Mouse (Mus musculus): Measurements from ENCODE around the gene Lypd5. TPM values are rescaled to one million over a fixed set of nuclear protein-coding genes. Genes with fewer than 3 reads are reported as not detected.

Gene Lypd5
- not detected for polyA plus RNA-seq (2015; fragmentation: Illumina TruSeq; extraction: RNeasy Lipid Tissue Mini Kit (QIAGEN cat#74804); ENCODE audit: low read depth, low replicate concordance)

GRCm38 (mm10) chr7:24348896-24349295 lies at the start of gene Lypd5:
Lypd5 (plus strand) TSS chr7:24349196.

GRCm38 (mm10) chr7:24300771-24301282 lies 48.2 kb upstream of the Lypd5 start, which contains the start of gene Zfp61:
Zfp61 (minus strand) TSS chr7:24301232.

GRCm38 (mm10) chr7:24316567-24317092 lies 32.4 kb upstream of the Lypd5 start, which contains the start of gene Zfp94:
Zfp94 (minus strand) TSS chr7:24316666.

GRCm38 (mm10) chr7:24333304-24333986 lies 15.6 kb upstream of the Lypd5 start, which contains the start of gene Tescl:
Tescl (minus strand) TSS chr7:24333936.

GRCm38 (mm10) chr7:24369731-24370541 lies 20.9 kb downstream of the Lypd5 start, which contains the start of gene Kcnn4:
Kcnn4 (plus strand) TSS chr7:24370263.

GRCm38 (mm10) chr7:24399256-24400081 lies 50.5 kb downstream of the Lypd5 start, which contains the start of gene Smg9:
Smg9 (plus strand) TSS chr7:24399619.

Other genes with a start within 250 kb of the Lypd5 start
- gene Zfp112, start 236.9 kb upstream of the Lypd5 start, polyA plus RNA-seq (2015; fragmentation: Illumina TruSeq; extraction: RNeasy Lipid Tissue Mini Kit (QIAGEN cat#74804); ENCODE audit: low read depth, low replicate concordance), result 7.9 TPM
- 13.9 TPM for gene Zfp235, start 215.0 kb upstream of the Lypd5 start, polyA plus RNA-seq (2015; fragmentation: Illumina TruSeq; extraction: RNeasy Lipid Tissue Mini Kit (QIAGEN cat#74804); ENCODE audit: low read depth, low replicate concordance)
- 3.5 TPM for gene Zfp114, start 174.1 kb upstream of the Lypd5 start, polyA plus RNA-seq (2015; fragmentation: Illumina TruSeq; extraction: RNeasy Lipid Tissue Mini Kit (QIAGEN cat#74804); ENCODE audit: low read depth, low replicate concordance)
- 6.0 TPM for gene Zfp111, start 137.8 kb upstream of the Lypd5 start, polyA plus RNA-seq (2015; fragmentation: Illumina TruSeq; extraction: RNeasy Lipid Tissue Mini Kit (QIAGEN cat#74804); ENCODE audit: low read depth, low replicate concordance)
- 6.1 TPM for gene Zfp109, start 111.6 kb upstream of the Lypd5 start, polyA plus RNA-seq (2015; fragmentation: Illumina TruSeq; extraction: RNeasy Lipid Tissue Mini Kit (QIAGEN cat#74804); ENCODE audit: low read depth, low replicate concordance)
- 6.8 TPM for gene Zfp108, start 94.4 kb upstream of the Lypd5 start, polyA plus RNA-seq (2015; fragmentation: Illumina TruSeq; extraction: RNeasy Lipid Tissue Mini Kit (QIAGEN cat#74804); ENCODE audit: low read depth, low replicate concordance)
- gene Zfp93, start 78.8 kb upstream of the Lypd5 start, polyA plus RNA-seq (2015; fragmentation: Illumina TruSeq; extraction: RNeasy Lipid Tissue Mini Kit (QIAGEN cat#74804); ENCODE audit: low read depth, low replicate concordance), result 8.8 TPM
- 22.7 TPM for gene Zfp61, start 48.0 kb upstream of the Lypd5 start, polyA plus RNA-seq (2015; fragmentation: Illumina TruSeq; extraction: RNeasy Lipid Tissue Mini Kit (QIAGEN cat#74804); ENCODE audit: low read depth, low replicate concordance)
- gene Zfp94, start 32.5 kb upstream of the Lypd5 start, polyA plus RNA-seq (2015; fragmentation: Illumina TruSeq; extraction: RNeasy Lipid Tissue Mini Kit (QIAGEN cat#74804); ENCODE audit: low read depth, low replicate concordance), result 17.8 TPM
- gene Tescl, start 15.3 kb upstream of the Lypd5 start, polyA plus RNA-seq (2015; fragmentation: Illumina TruSeq; extraction: RNeasy Lipid Tissue Mini Kit (QIAGEN cat#74804); ENCODE audit: low read depth, low replicate concordance), result not detected
- gene Kcnn4, start 21.1 kb downstream of the Lypd5 start, polyA plus RNA-seq (2015; fragmentation: Illumina TruSeq; extraction: RNeasy Lipid Tissue Mini Kit (QIAGEN cat#74804); ENCODE audit: low read depth, low replicate concordance), result not detected
- gene Smg9, start 50.4 kb downstream of the Lypd5 start, polyA plus RNA-seq (2015; fragmentation: Illumina TruSeq; extraction: RNeasy Lipid Tissue Mini Kit (QIAGEN cat#74804); ENCODE audit: low read depth, low replicate concordance), result 32.4 TPM
- gene Irgc1, start 103.1 kb downstream of the Lypd5 start, polyA plus RNA-seq (2015; fragmentation: Illumina TruSeq; extraction: RNeasy Lipid Tissue Mini Kit (QIAGEN cat#74804); ENCODE audit: low read depth, low replicate concordance), result not detected
- gene Plaur, start 113.3 kb downstream of the Lypd5 start, polyA plus RNA-seq (2015; fragmentation: Illumina TruSeq; extraction: RNeasy Lipid Tissue Mini Kit (QIAGEN cat#74804); ENCODE audit: low read depth, low replicate concordance), result 0.91 TPM
- gene Cadm4, start 132.8 kb downstream of the Lypd5 start, polyA plus RNA-seq (2015; fragmentation: Illumina TruSeq; extraction: RNeasy Lipid Tissue Mini Kit (QIAGEN cat#74804); ENCODE audit: low read depth, low replicate concordance), result 236 TPM
- 43.4 TPM for gene Zfp428, start 157.8 kb downstream of the Lypd5 start, polyA plus RNA-seq (2015; fragmentation: Illumina TruSeq; extraction: RNeasy Lipid Tissue Mini Kit (QIAGEN cat#74804); ENCODE audit: low read depth, low replicate concordance)
- gene AC161166.1, start 163.3 kb downstream of the Lypd5 start, polyA plus RNA-seq (2015; fragmentation: Illumina TruSeq; extraction: RNeasy Lipid Tissue Mini Kit (QIAGEN cat#74804); ENCODE audit: low read depth, low replicate concordance), result not detected
- gene Irgq, start 181.5 kb downstream of the Lypd5 start, polyA plus RNA-seq (2015; fragmentation: Illumina TruSeq; extraction: RNeasy Lipid Tissue Mini Kit (QIAGEN cat#74804); ENCODE audit: low read depth, low replicate concordance), result 40.0 TPM
- not detected for gene Pinlyp, start 196.9 kb downstream of the Lypd5 start, polyA plus RNA-seq (2015; fragmentation: Illumina TruSeq; extraction: RNeasy Lipid Tissue Mini Kit (QIAGEN cat#74804); ENCODE audit: low read depth, low replicate concordance)
- 29.4 TPM for gene Xrcc1, start 197.1 kb downstream of the Lypd5 start, polyA plus RNA-seq (2015; fragmentation: Illumina TruSeq; extraction: RNeasy Lipid Tissue Mini Kit (QIAGEN cat#74804); ENCODE audit: low read depth, low replicate concordance)
- 18.0 TPM for gene Ethe1, start 238.3 kb downstream of the Lypd5 start, polyA plus RNA-seq (2015; fragmentation: Illumina TruSeq; extraction: RNeasy Lipid Tissue Mini Kit (QIAGEN cat#74804); ENCODE audit: low read depth, low replicate concordance)
- gene Zfp575, start 238.4 kb downstream of the Lypd5 start, polyA plus RNA-seq (2015; fragmentation: Illumina TruSeq; extraction: RNeasy Lipid Tissue Mini Kit (QIAGEN cat#74804); ENCODE audit: low read depth, low replicate concordance), result 4.9 TPM

Measured in brain, adult 10 weeks (tissue).